Mouse (Mus musculus) heart, postnatal 0 days (tissue): ENCODE measurements at regions not wholly inside any gene's neighbourhood (a gene's known extent, or its start where the extent isn't known, plus 50 kb on each side); places are given as distances from the start of the nearest gene placed in this dataset.

Experiments used
- ATAC-seq: fragments of 200-750 bp; cut with Nextera tagmentation; 2 replicates; pipeline ENCODE4 v1.8.0; 2017; ENCODE audit warnings: low read depth, moderate number of reproducible peaks, moderate library complexity; ENCODE audit not compliant: insufficient read depth
- DNase-seq: peaks from one replicate; pipeline ENCODE4 v3.0.0-alpha.2; 2016; ENCODE audit warnings: low spot score
- H3K27ac ChIP-seq: fragments of 300-500 bp; sonication (generic); 2 replicates; pipeline ENCODE4 v1.5.1; 2014; ENCODE audit warnings: low read depth, mild to moderate bottlenecking
- H3K27me3 ChIP-seq: fragments of 300-500 bp; sonication (generic); 2 replicates; pipeline ENCODE4 v1.6.1; 2014; ENCODE audit warnings: low read length, mixed read lengths; ENCODE audit not compliant: control insufficient read depth, insufficient read depth
- H3K36me3 ChIP-seq: fragments of 300-500 bp; sonication (generic); replicated peaks from 2 replicates; pipeline ENCODE4 v1.6.1; 2014; ENCODE audit warnings: low read length, mixed read lengths; ENCODE audit not compliant: control insufficient read depth, insufficient read depth
- H3K4me1 ChIP-seq: fragments of 300-500 bp; sonication (generic); 2 replicates; pipeline ENCODE4 v1.6.1; 2014; ENCODE audit warnings: antibody characterized with exemption; ENCODE audit not compliant: control insufficient read depth, insufficient read depth
- H3K4me2 ChIP-seq: fragments of 300-500 bp; sonication (generic); 2 replicates; pipeline ENCODE4 v1.6.1; 2014; ENCODE audit warnings: low read depth, mild to moderate bottlenecking, low read length, moderate library complexity
- H3K4me3 ChIP-seq: fragments of 300-500 bp; sonication (generic); 2 replicates; pipeline ENCODE4 v1.5.1; 2014; ENCODE audit warnings: low read depth, low read length
- H3K9ac ChIP-seq: fragments of 300-500 bp; sonication (generic); replicated peaks from 2 replicates; pipeline ENCODE4 v1.6.1; 2014; ENCODE audit warnings: low read depth, low read length, mixed read lengths
- H3K9me3 ChIP-seq: fragments of 300-500 bp; sonication (generic); replicated peaks from 2 replicates; pipeline ENCODE4 v1.6.1; 2016; ENCODE audit warnings: low read length; ENCODE audit not compliant: control insufficient read depth
- CTCF ChIP-seq: IDR thresholded peaks from 2 replicates; pipeline ENCODE4 v1.5.1; 2016; ENCODE audit warnings: antibody characterized with exemption, control low read depth, low read depth
- EP300 ChIP-seq: IDR thresholded peaks from 2 replicates; pipeline ENCODE4 v1.6.1; 2016; ENCODE audit warnings: antibody characterized with exemption, low read depth
- WGBS: fragments of 180-500 bp; shearing (Covaris S2); extraction: QIAGEN DNeasy Blood & Tissue Kit; methylation state at CpG from one replicate; pipeline ENCODE4 v1.1.7; 2014; 5-methylcytosine and 5-hydroxymethylcytosine counted together

DNA sequence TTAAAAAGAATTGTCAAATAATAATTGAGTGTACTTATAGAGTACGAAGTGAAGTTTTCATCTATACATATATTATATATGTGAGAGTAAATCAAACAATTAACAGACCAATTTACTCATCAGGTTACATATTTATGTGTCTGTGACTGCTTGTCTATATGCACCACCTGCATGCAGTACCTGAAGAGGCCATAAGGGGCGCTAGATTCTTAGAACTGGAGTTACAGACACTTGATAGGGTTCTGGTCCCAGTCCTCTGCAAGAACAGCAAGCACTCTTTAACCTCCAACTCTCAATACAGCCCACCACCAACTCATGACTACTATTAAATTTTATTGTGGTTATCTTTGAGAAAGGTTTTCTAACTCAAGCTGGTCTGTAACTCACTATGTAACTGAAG is 351.7 kb upstream of the Fam241a start:
- H3K4me2 ChIP-seq, result no peak overlapping the region
- H3K9ac ChIP-seq, result no peak overlapping the region
- no peaks in the 10 kb centered on the region for H3K9me3 ChIP-seq
- WGBS, result 72% methylated on average over 2 of the region's 2 CpGs
- no peak for TF ChIP-seq EP300
- TF ChIP-seq CTCF, result no peak
- no peaks in the 10 kb centered on the region for H3K4me1 ChIP-seq
- no peaks in the 10 kb centered on the region for H3K36me3 ChIP-seq
- ATAC-seq, result no peak
- no peak for DNase-seq
- no peak overlapping the region for H3K27ac ChIP-seq
- peaks cover 9% of the 10 kb centered on the region; the same call in 1 of the 2 replicates for H3K27me3 ChIP-seq
- no peak overlapping the region for H3K4me3 ChIP-seq

GRCm38 (mm10) chr3:128239813-128240421 is 343.8 kb upstream of the Fam241a start:
- Histone ChIP-seq H3K9me3 (no peaks in the 10 kb centered on the region), H3K36me3 (no peaks in the 10 kb centered on the region), H3K27ac (no peak overlapping the region), H3K27me3 (peaks cover 27% of the 10 kb centered on the region), H3K4me3 (no peak overlapping the region), H3K4me2 (no peak overlapping the region), H3K4me1 (no peaks in the 10 kb centered on the region), H3K9ac (no peak overlapping the region)
- 5% methylated on average over 7 of the region's 7 CpGs for whole genome bisulfite sequencing
- TF ChIP-seq CTCF (no peak), EP300 (no peak)
- no peak for DNase-seq
- ATAC-seq, result no peak

GRCm38 (mm10) chr3:128230390-128230789 is 334.3 kb upstream of the Fam241a start:
- no peak overlapping the region for H3K9ac ChIP-seq
- ATAC-seq (no peak), DNase-seq (no peak)
- TF ChIP-seq EP300 (no peak), CTCF (no peak)
- H3K4me2 ChIP-seq, result no peak overlapping the region
- 66% methylated on average over 5 of the region's 5 CpGs for WGBS
- no peak overlapping the region for H3K4me3 ChIP-seq
- no peaks in the 10 kb centered on the region for H3K9me3 ChIP-seq
- no peak overlapping the region for H3K27ac ChIP-seq
- no peaks in the 10 kb centered on the region for H3K36me3 ChIP-seq
- no peaks in the 10 kb centered on the region for H3K4me1 ChIP-seq
- H3K27me3 ChIP-seq, result peaks cover 19% of the 10 kb centered on the region

DNA sequence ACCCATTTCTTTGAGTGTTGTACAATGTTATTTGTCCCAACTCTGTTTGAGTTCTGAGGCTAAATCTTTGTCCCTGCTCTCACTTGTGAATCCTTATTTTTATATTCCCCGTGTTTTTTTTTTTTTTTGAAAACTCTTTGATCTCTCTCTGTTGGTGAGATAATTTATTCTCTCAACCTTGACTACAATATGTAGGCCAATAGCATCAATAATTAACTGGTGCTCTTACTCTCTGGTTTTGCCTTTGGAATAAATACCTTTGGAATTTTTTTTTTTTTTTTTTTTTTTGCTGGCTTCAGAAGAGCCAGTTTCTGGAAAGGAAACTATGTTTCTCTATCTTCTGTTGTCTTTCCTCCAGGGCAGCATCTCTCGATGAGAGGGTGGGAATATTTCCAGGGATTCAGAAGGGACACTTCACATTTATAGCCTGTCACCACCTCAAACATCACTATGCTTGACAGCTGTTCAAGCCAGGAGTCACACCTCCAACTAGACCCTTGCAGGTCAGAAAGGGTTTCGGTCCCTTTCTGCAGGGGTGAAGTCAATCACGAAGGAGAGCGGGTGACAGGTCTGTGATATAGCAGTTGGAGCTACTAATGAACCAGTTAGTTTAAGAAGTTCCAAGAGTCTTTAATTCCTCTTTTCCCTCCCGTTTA is 330.9 kb upstream of the Fam241a start:
- WGBS, result 53% methylated on average over 6 of the region's 6 CpGs
- no peak for TF ChIP-seq CTCF
- no peak for TF ChIP-seq EP300
- DNase-seq, result no peak
- no peaks in the 10 kb centered on the region for H3K4me1 ChIP-seq
- no peak for ATAC-seq
- H3K27me3 ChIP-seq, result peaks cover 13% of the 10 kb centered on the region
- H3K36me3 ChIP-seq, result no peaks in the 10 kb centered on the region
- no peak overlapping the region for H3K27ac ChIP-seq
- no peak overlapping the region for H3K9ac ChIP-seq
- no peak overlapping the region for H3K4me3 ChIP-seq
- H3K9me3 ChIP-seq, result no peaks in the 10 kb centered on the region
- H3K4me2 ChIP-seq, result no peak overlapping the region

GRCm38 (mm10) chr3:128226503-128226902 is 330.4 kb upstream of the Fam241a start:
- WGBS, result 75% methylated on average over 6 of the region's 6 CpGs
- TF ChIP-seq EP300 (no peak), CTCF (no peak)
- H3K36me3 ChIP-seq, result no peaks in the 10 kb centered on the region
- H3K4me1 ChIP-seq, result no peaks in the 10 kb centered on the region
- H3K4me2 ChIP-seq, result no peak overlapping the region
- H3K4me3 ChIP-seq, result no peak overlapping the region
- H3K27me3 ChIP-seq, result peaks cover 12% of the 10 kb centered on the region
- ATAC-seq (no peak), DNase-seq (no peak)
- H3K9ac ChIP-seq, result no peak overlapping the region
- no peaks in the 10 kb centered on the region for H3K9me3 ChIP-seq
- no peak overlapping the region for H3K27ac ChIP-seq

DNA sequence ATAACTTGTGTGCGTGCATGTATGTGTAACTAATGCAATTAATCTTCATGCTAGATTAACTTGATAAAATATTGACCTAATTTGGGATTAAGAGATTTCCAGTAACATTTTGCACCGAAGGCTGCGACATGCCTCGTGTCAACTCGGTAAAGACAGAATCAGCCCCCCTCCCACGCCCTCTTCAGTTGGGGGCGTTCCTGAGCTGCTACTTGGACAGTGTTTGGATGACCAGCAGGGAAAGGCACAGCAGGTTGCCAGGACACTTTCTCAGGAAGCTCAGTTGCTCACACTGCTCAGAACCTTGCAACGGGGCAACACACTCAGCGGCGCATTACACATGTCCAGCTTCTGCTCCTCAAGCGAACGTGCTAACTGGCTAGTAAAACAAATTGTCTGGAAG is 326.2 kb upstream of the Fam241a start:
- Histone ChIP-seq H3K27ac (no peak overlapping the region), H3K4me1 (no peaks in the 10 kb centered on the region), H3K9ac (no peak overlapping the region), H3K4me2 (no peak overlapping the region), H3K36me3 (no peaks in the 10 kb centered on the region), H3K27me3 (no peaks in the 10 kb centered on the region), H3K9me3 (no peaks in the 10 kb centered on the region), H3K4me3 (no peak overlapping the region)
- DNase-seq (no peak), ATAC-seq (no peak)
- TF ChIP-seq EP300 (no peak), CTCF (no peak)
- 62% methylated on average over 12 of the region's 12 CpGs for WGBS
